In genomic region chr1:182124924-182125368, GRCm38 (mm10) we compare ENCODE assay signal across 8 mouse cellular contexts. TPM values are rescaled to one million over a fixed set of nuclear protein-coding genes. Genes with fewer than 3 reads are reported as not detected.
DNase-seq lines count a peak whose midpoint lies in the region; ATAC-seq lines count a peak whose summit lies in the region.

No protein-coding gene starts in this region.

- peak; percentile 94 for DNase-seq in R1 (ENCODE audit: low read depth, low spot score)
- peak; percentile 93 for DNase-seq in cerebellum, postnatal 10 days
- peak; percentile 84 to 85 for DNase-seq in frontal cortex, postnatal 10 days (ENCODE audit: low spot score in 2 of 2)
- peak; percentile 62 for DNase-seq in left cerebral cortex, adult 11 months (ENCODE audit: low spot score)
- peak; percentile 89 to 92 for DNase-seq in lung, postnatal 4 days
- peak; percentile 93 for DNase-seq in retina, postnatal 1 day
- peak; percentile 88 for DNase-seq in thymus, postnatal 4 days

- peak overlapping the region; percentile 64 for H3K4me2 ChIP-seq in hindbrain, embryonic 13.5 days

- H3K27me3 ChIP-seq in hindbrain, embryonic 13.5 days = no peaks in the 10 kb centered on the region

- 0% methylated on average over 33 of the region's 33 CpGs for WGBS in hindbrain, embryonic 13.5 days

- peak overlapping the region; percentile 86 for H3K27ac ChIP-seq in hindbrain, embryonic 13.5 days

- peaks cover 28% of the 10 kb centered on the region for H3K4me1 ChIP-seq in hindbrain, embryonic 13.5 days (replicated peaks)

- peak overlapping the region; percentile 82 for H3K9ac ChIP-seq in hindbrain, embryonic 13.5 days

- peaks cover 18% of the 10 kb centered on the region for H3K36me3 ChIP-seq in hindbrain, embryonic 13.5 days

- no peaks in the 10 kb centered on the region for H3K9me3 ChIP-seq in hindbrain, embryonic 13.5 days

- peak overlapping the region; percentile 82 for H3K4me3 ChIP-seq in hindbrain, embryonic 13.5 days

- peak; percentile 96 for ATAC-seq in hindbrain, embryonic 13.5 days (ENCODE audit: low FRiP score)

RNA-seq across cellular contexts. Expression of gene Srp9, which starts 0.4 kb away (rescaled TPM):
- polyA plus RNA-seq in hindbrain, embryonic 13.5 days (2015; fragmentation: Nextera tagmentation; extraction: Ambion mirVana) = 140 and 146 TPM in 2 replicates

RNA-seq across cellular contexts. Expression of gene Vmn1r1, which starts 39.3 kb away (rescaled TPM):
- not detected in 2 replicates for polyA plus RNA-seq in hindbrain, embryonic 13.5 days (2015; fragmentation: Nextera tagmentation; extraction: Ambion mirVana)

Comparison
In these comparisons a context has a peak if more than half of its experiments do, and no peak if none do; other contexts are left out.
1. Peak in every context shown above with its lines: DNase-seq, ATAC-seq, H3K4me3 ChIP-seq and H3K27ac ChIP-seq.